Mouse (Mus musculus) forebrain, postnatal 0 days (tissue): ENCODE results near the gene Dock9. TPM values are rescaled to one million over a fixed set of nuclear protein-coding genes. Genes with fewer than 3 reads are reported as not detected.

Experiments
- ATAC-seq: fragments of 200-750 bp; cut with Nextera tagmentation; 2 replicates; pipeline ENCODE4 v1.8.0; 2017; ENCODE audit warnings: mild to moderate bottlenecking, moderate library complexity
- DNase-seq: peaks from one replicate; pipeline ENCODE4 v3.0.0-alpha.2; 2015
- H3K27ac ChIP-seq: fragments of 300-500 bp; sonication (generic); 2 replicates; pipeline ENCODE4 v1.5.1; 2014; ENCODE audit warnings: low read depth, mild to moderate bottlenecking, antibody characterized with exemption, low read length, moderate library complexity, mixed read lengths
- H3K27me3 ChIP-seq: fragments of 300-500 bp; sonication (generic); 2 replicates; pipeline ENCODE4 v1.6.1; 2014; ENCODE audit warnings: mild to moderate bottlenecking, low read length, mixed read lengths; ENCODE audit not compliant: insufficient read depth
- H3K36me3 ChIP-seq: fragments of 300-500 bp; sonication (generic); 2 replicates; pipeline ENCODE4 v1.6.1; 2014; ENCODE audit warnings: mild to moderate bottlenecking, moderate library complexity; ENCODE audit not compliant: insufficient read depth
- H3K4me1 ChIP-seq: fragments of 300-500 bp; sonication (generic); 2 replicates; pipeline ENCODE4 v1.6.1; 2014; ENCODE audit warnings: antibody characterized with exemption; ENCODE audit not compliant: insufficient read depth
- H3K4me2 ChIP-seq: fragments of 300-500 bp; sonication (generic); 2 replicates; pipeline ENCODE4 v1.6.1; 2014; ENCODE audit warnings: low read depth, mild to moderate bottlenecking, moderate library complexity
- H3K4me3 ChIP-seq: fragments of 300-500 bp; sonication (generic); 2 replicates; pipeline ENCODE4 v1.5.1; 2014; ENCODE audit warnings: low read depth, low read length, mixed read lengths
- H3K9ac ChIP-seq: fragments of 300-500 bp; sonication (generic); 2 replicates; pipeline ENCODE4 v1.6.1; 2014; ENCODE audit warnings: mild to moderate bottlenecking
- H3K9me3 ChIP-seq: fragments of 300-500 bp; sonication (generic); 2 replicates; pipeline ENCODE4 v1.6.1; 2016; ENCODE audit warnings: low read length
- CTCF ChIP-seq: sonication (generic); IDR thresholded peaks from 2 replicates; pipeline ENCODE4 v1.5.1; 2016; ENCODE audit warnings: antibody characterized with exemption, control low read depth, low read depth
- WGBS: fragments of 180-500 bp; shearing (Covaris S2); extraction: QIAGEN DNeasy Blood & Tissue Kit; methylation state at CpG from one replicate; pipeline ENCODE4 v1.1.7; 2014; 5-methylcytosine and 5-hydroxymethylcytosine counted together
- polyA plus RNA-seq: library from polyadenylated mRNA; unstranded; fragments of >200 nt; fragmentation: Nextera tagmentation; extraction: Ambion mirVana; gene quantifications from 2 replicates; pipeline ENCODE4 v1.2.1, GENCODE M21; 2015
- total RNA-seq: library from RNA; depleted of rRNA; stranded (reverse); fragments of >200 nt; gene quantifications from 2 replicates; pipeline ENCODE4 v1.2.3, GENCODE M21; 2014

Dock9 gene
- total and polyA plus RNA-seq, 2 experiments from 2014 or later, result 14.2 to 87.2 TPM

- H3K9me3 ChIP-seq, result no peaks in the 10 kb centered on the region
- no peak for TF ChIP-seq CTCF
- H3K27me3 ChIP-seq, result no peaks in the 10 kb centered on the region
- H3K4me3 ChIP-seq, result no peak overlapping the region
- 60% methylated on average over 5 of the region's 5 CpGs for WGBS
- H3K36me3 ChIP-seq, result no peaks in the 10 kb centered on the region
- no peaks in the 10 kb centered on the region for H3K4me1 ChIP-seq
- H3K4me2 ChIP-seq, result no peak overlapping the region
- no peak overlapping the region for H3K9ac ChIP-seq
- H3K27ac ChIP-seq, result no peak overlapping the region
- DNase-seq (no peak), ATAC-seq (no peak)
These were observed 92.0 kb downstream of the Dock9 start for GRCm38 (mm10) chr14:121705644-121706043.

- 60% methylated on average over 4 of the region's 4 CpGs for WGBS
These were observed 95.1 kb downstream of the Dock9 start for GRCm38 (mm10) chr14:121702534-121702933.

GRCm38 (mm10) chr14:121700013-121700412 lies 97.6 kb downstream of the Dock9 start:
- Histone ChIP-seq H3K4me2 (no peak overlapping the region), H3K4me1 (peaks cover 6% of the 10 kb centered on the region; the same call in 1 of the 2 replicates), H3K27me3 (no peaks in the 10 kb centered on the region), H3K36me3 (no peaks in the 10 kb centered on the region), H3K9me3 (no peaks in the 10 kb centered on the region), H3K27ac (no peak overlapping the region), H3K9ac (no peak overlapping the region), H3K4me3 (no peak overlapping the region)
- ATAC-seq, result no peak
- no peak for TF ChIP-seq CTCF
- 87% methylated on average over 1 of the region's 1 CpGs for WGBS
- no peak for DNase-seq

More at GRCm38 (mm10) chr14:121702534-121702933, 95.1 kb downstream of the Dock9 start:
- Histone ChIP-seq H3K9ac (no peak overlapping the region), H3K4me1 (peaks cover 6% of the 10 kb centered on the region; the same call in 1 of the 2 replicates), H3K9me3 (no peaks in the 10 kb centered on the region), H3K36me3 (no peaks in the 10 kb centered on the region), H3K4me3 (no peak overlapping the region), H3K4me2 (no peak overlapping the region), H3K27me3 (no peaks in the 10 kb centered on the region), H3K27ac (peak overlapping the region; percentile 40; the same call in 1 of the 2 replicates)
- no peak for DNase-seq
- TF ChIP-seq CTCF, result no peak
- ATAC-seq, result no peak

GRCm38 (mm10) chr14:121698620-121698950 lies 99.1 kb downstream of the Dock9 start:
- ATAC-seq (no peak), DNase-seq (peak; percentile 10)
- Histone ChIP-seq H3K4me1 (peaks cover 6% of the 10 kb centered on the region; the same call in 1 of the 2 replicates), H3K27me3 (no peaks in the 10 kb centered on the region), H3K9ac (no peak overlapping the region), H3K4me2 (peak overlapping the region; percentile 47), H3K9me3 (no peaks in the 10 kb centered on the region), H3K27ac (no peak overlapping the region), H3K4me3 (peak overlapping the region; percentile 19; the same call in 1 of the 2 replicates), H3K36me3 (no peaks in the 10 kb centered on the region)
- WGBS, result 12% methylated on average over 7 of the region's 7 CpGs
- no peak for TF ChIP-seq CTCF

- DNase-seq (peak; percentile 21), ATAC-seq (peak; percentile 83)
- Histone ChIP-seq H3K4me3 (peak overlapping the region; percentile 19), H3K4me1 (peaks cover 6% of the 10 kb centered on the region; the same call in 1 of the 2 replicates), H3K9ac (no peak overlapping the region), H3K27me3 (no peaks in the 10 kb centered on the region), H3K27ac (no peak overlapping the region), H3K9me3 (no peaks in the 10 kb centered on the region), H3K36me3 (no peaks in the 10 kb centered on the region), H3K4me2 (peak overlapping the region; percentile 47)
- TF ChIP-seq CTCF, result no peak
- WGBS, result 10% methylated on average over 23 of the region's 23 CpGs
These were observed 99.7 kb downstream of the Dock9 start for GRCm38 (mm10) chr14:121697709-121698619.

- TF ChIP-seq CTCF, result no peak
- H3K9me3 ChIP-seq, result no peaks in the 10 kb centered on the region
- peak overlapping the region; percentile 47 for H3K4me2 ChIP-seq
- no peaks in the 10 kb centered on the region for H3K27me3 ChIP-seq
- H3K36me3 ChIP-seq, result no peaks in the 10 kb centered on the region
- H3K4me3 ChIP-seq, result peak overlapping the region; percentile 19; the same call in 1 of the 2 replicates
- H3K9ac ChIP-seq, result no peak overlapping the region
- WGBS, result 15% methylated on average over 9 of the region's 9 CpGs
- DNase-seq, result no peak
- H3K27ac ChIP-seq, result 0 out of 2 replicates have a peak overlapping the region, but pooled peaks have one; percentile 35
- peaks cover 6% of the 10 kb centered on the region; the same call in 1 of the 2 replicates for H3K4me1 ChIP-seq
- ATAC-seq, result no peak
These were observed 100.4 kb downstream of the Dock9 start for GRCm38 (mm10) chr14:121697143-121697680.
